Mouse (Mus musculus): ENCODE measurements at regions not wholly inside any gene's neighbourhood (a gene's known extent, or its start where the extent isn't known, plus 50 kb on each side); places are given as distances from the start of the nearest gene placed in this dataset.

- peak; percentile 91 for DNase-seq (ENCODE audit: inconsistent ontology term)
These were observed 171.7 kb downstream of the Dact1 start for GRCm38 (mm10) chr12:71481371-71481770.

DNA sequence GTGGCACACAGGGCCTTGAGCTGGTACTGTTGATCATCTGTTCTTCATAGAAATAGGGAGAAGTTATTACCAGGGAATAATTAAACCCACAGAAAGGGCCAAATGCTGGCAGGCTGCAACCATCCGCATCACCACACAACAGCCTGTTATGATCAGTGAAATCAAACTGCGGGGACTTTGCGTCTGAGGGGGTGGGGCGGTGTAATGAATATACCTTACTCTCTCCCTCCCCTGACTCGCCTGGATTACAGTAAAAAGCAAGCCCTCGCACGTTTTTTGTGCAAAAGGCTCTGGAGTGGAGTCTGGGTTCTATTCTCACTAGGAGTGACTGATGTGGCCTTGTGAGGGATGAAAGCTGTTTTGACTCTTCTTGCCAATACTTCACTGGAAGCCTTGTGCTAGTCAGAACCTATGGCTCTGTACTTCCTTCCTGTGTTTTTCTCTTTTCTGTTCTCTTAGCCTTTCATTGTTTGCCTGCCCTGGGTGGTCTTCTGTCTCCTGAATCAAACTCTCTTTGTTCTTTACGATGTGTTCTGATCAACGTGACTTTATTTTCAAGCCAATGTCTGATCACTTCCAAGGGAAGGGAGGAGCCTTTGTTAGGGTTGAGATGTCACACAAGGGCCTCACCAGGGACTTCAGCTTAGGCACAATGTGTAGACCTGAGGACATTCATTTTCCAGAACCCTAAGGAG, 172.4 kb downstream of the Dact1 start:
- no peak for DNase-seq (ENCODE audit: inconsistent ontology term)

- DNase-seq (ENCODE audit: inconsistent ontology term): no peak
These were observed 172.9 kb downstream of the Dact1 start for GRCm38 (mm10) chr12:71482619-71483018.

DNA sequence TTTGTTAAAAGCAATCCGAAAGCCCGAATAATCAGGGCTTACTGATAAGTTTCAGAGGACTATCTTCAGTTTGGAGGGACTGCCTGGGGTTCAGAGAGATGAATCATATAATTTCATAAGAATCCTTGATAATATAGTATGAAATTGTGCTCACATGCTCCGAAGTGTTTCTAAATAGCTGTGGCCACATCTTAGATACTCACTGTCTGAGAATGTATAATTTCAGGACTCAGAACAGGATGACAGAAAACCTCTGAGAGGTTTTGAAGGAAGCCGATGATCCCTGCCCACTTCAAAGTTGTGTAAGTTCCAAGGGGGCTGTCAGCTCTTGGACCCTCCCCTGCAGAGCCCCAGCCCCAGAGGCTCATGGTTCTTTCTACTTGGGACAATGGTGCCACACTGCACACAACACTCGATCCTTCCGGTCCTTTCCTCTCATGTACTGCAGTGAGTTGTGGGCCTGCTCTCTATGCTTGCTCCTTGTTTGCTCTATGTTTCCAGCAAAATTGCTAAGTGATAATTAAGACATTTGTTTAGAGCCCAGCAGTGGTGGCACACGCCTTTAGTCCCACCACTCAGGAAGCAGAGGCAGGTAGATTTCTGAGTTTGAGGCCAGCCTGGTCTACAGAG, 174.0 kb downstream of the Dact1 start:
- DNase-seq (ENCODE audit: inconsistent ontology term): peak; percentile 70

GRCm38 (mm10) chr12:71484286-71484685, 174.6 kb downstream of the Dact1 start:
- DNase-seq (ENCODE audit: inconsistent ontology term): peak; percentile 24

- no peak for DNase-seq (ENCODE audit: inconsistent ontology term)
These were observed 176.4 kb downstream of the Dact1 start for GRCm38 (mm10) chr12:71486078-71486477.

DNA sequence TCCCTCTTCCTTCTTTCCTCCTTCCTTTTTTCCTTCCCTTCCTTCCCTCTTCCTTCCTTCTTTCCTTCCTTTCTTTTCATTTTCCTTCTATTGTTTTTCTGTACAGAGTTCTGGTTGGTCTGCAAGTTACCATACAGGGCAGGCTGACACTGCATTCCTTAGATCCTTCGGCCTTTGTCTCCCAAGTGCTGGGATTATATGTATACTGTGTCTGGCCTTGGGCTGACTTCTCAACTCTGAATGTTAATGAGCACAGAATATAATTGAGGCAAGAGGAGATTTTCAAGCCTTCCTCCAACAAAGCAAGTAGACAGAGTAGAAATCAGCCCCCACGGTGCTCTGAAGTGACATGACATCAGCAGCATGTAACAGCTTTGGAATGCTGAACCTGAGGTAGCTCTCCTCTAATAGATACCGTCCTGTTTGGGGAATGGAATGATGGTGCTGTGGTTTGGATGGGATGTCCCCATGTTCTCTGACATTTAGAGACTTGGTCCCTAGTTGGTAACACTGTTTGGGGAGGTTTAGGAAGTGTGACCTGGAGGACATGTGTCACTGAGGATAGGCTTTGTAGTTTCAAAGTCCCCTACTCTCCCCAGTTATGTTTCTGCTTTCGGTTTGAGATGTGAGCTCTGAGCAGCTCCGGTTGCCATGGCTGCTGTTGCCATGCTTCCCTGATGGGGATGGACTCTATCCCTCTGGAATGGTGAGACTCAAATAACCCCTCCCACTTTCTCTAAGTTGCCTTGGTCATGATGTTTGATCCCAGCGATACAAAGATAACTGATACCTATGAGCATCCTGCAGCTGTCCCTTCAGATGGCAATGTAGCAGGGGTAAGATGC, 178.1 kb downstream of the Dact1 start:
- peak; percentile 58 for DNase-seq (ENCODE audit: inconsistent ontology term)

GRCm38 (mm10) chr12:71489295-71489694, 179.6 kb downstream of the Dact1 start:
- DNase-seq (ENCODE audit: inconsistent ontology term): no peak

DNA sequence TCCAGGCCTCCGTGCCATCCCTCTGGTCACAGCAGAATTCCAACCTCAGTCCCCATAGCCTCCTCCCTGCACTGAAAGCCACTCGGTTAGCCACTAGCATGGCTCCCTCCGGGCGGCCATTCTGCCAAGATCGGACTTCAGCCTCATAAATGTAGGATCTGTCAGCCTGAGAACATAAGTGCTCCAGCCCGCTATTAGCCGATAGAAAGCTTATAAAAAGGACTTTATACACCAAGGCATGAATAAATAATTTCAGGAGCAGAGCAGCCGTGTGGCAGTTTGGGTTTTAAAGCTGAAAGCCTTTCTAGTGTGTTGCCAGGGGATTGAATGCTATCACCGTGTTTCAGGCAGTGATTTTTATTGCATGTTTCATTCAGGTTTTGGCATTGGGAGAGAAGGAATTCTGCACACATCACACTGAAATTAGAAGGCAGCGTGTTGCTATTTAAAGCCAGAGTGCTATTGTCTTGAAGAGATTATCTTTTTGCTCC, 185.2 kb downstream of the Dact1 start:
- no peak for DNase-seq (ENCODE audit: inconsistent ontology term)

- DNase-seq (ENCODE audit: inconsistent ontology term): no peak
These were observed 188.8 kb downstream of the Dact1 start for GRCm38 (mm10) chr12:71498246-71499029.

DNA sequence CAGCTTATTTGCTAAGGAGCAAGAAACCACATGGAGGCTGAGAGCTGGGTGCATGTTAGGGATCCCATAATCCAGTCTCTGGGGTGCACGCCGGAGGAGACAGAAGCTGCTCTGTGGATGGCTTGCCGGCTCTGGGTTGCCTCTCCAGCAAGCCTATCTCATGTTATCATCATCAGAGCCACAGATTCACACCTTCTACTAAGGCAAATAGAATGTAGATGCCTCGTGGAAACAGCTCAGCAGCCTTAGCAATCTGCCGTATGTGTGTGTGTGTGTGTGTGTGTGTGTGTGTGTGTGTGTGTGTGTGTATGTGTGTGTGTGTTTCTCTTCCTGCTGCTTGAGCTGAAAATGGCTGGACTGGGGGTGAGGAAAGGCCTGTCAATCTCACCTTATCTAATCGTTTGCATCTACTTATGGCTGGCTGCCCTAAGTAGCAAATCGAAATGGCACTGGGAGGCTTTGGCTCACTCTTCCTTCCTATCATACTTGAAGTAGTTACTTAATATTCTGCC, 191.7 kb downstream of the Dact1 start:
- no peak for DNase-seq (ENCODE audit: inconsistent ontology term)

DNA sequence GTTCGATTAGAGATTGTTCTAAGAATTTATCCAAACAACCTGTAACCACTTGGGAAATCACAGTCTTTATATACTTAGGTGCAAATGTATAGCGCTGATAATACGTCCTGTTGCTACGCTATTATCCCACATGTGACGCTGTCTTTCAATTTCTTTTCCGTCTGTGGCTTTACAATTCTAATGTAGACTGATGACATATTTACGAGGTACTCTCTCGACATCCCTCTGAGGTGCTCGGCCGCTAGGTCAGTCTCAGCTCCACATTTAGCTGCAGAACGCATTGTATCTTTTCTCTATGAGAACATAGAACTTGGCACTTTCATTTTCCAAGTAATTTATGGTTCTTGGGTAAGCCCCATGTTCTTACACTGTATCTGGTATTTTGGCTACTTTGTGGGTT, 193.6 kb downstream of the Dact1 start:
- no peak for DNase-seq (ENCODE audit: inconsistent ontology term)

DNA sequence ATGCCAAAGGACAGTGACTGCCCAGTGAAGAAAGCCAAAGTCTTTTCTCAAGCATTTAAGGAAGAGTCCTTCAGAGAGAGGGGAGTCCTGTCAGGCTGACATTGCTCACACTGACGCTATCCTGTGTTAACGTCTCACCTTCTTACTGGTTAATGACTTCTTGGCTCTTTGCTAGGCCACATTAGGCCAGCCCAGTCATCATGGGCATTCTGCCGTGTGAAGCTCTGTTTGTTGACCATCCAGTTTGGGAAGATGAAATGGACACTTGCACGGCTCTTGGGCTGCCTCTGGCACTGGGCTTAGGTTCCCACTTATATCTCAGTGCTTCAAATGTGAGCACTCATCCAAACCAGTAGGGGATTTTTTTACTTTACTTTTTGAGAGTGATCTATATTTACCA, 196.5 kb downstream of the Dact1 start:
- DNase-seq (ENCODE audit: inconsistent ontology term): no peak

DNA sequence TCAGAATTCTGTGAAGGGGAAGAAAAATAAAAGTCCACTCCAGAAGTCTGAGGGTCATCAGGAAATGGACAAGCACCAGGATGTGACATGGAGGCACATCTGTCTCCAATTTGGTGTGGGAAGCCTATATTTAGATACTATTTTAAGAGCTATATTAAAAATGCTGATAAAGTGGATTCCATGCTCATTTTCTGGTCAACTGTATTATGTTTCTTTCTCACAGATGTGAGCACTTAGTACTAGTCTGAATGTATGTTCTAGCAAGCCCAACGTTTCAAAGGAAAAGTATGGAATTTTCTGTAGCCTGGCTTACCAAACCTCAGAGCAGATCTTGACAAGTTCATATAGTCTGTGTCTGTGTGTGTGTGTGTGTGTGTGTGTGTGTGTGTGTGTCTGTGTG, 197.0 kb downstream of the Dact1 start:
- no peak for DNase-seq (ENCODE audit: inconsistent ontology term)

- DNase-seq (ENCODE audit: inconsistent ontology term): no peak
These were observed 203.4 kb downstream of the Dact1 start for GRCm38 (mm10) chr12:71512915-71513612.

GRCm38 (mm10) chr12:71519520-71519919, 209.8 kb downstream of the Dact1 start:
- DNase-seq (ENCODE audit: inconsistent ontology term): no peak

- DNase-seq (ENCODE audit: inconsistent ontology term): no peak
These were observed 212.3 kb downstream of the Dact1 start for GRCm38 (mm10) chr12:71521936-71522335.

GRCm38 (mm10) chr12:71522451-71522850, 212.8 kb downstream of the Dact1 start:
- DNase-seq (ENCODE audit: inconsistent ontology term): no peak

DNA sequence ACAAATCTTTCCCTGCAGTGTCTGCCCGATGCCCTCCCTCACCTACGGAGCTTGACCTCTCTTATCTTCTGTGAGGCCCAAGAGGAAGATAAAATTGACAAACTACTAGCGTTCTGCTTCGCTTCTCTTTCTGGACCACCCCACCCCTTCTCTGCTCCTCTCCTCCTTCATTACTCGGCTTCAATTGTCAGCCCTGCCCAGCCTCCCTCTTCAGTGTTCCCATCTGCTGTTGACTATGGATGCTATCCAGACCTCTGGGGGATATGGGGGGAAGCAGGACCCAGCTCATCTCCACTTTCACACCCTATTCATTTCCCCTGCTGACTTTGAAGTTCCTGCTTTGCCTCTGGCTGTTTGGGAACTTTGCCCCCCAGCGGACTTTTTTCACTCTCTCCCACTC, 214.5 kb downstream of the Dact1 start:
- DNase-seq (ENCODE audit: inconsistent ontology term): no peak

DNA sequence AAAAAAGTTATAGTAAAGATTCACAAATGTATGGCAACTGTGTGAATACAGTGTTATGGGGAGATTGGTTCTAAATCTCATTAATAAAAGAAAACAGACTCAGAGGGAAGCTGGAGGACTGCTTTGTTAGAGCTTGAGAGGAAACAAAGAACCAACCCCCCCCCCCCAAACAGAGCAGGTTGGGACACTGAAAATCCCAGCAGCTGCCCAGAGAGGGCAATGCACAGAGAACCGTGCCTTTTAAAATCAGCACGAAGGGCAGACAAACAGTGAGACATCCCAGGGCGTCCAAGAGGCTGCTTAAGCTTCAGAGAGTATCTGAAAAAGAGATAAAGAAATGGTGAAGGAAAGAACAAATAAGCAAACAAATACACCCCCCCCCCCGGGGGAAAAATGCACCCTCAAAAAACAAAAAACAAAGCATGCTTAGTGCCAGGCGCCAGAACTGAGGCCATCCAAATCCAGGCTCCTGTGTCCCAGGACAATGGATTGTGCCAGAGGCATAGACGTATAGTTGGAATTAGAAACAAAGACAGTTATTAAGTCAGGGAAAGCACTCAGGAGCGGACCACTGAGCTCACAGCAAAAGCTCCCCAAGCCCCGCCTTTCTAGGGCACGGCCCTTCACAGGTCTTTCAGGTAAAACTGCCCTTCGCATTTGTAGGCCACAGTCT, 215.7 kb downstream of the Dact1 start:
- DNase-seq (ENCODE audit: inconsistent ontology term): no peak
